Mouse (Mus musculus): ENCODE measurements around the gene Agxt.

GRCm38 (mm10) chr1:93098956-93099355, 36.1 kb upstream of the Agxt start:
- no peak for TF ChIP-seq POLR2A (IDR thresholded peaks at IDR 0.05; ENCODE audit: insufficient read length, low read depth)
- no peak for TF ChIP-seq MAX (IDR thresholded peaks at IDR 0.05; ENCODE audit: low read depth)
- no peak for TF ChIP-seq USF1 (IDR thresholded peaks at IDR 0.05; ENCODE audit: low read depth)
- TF ChIP-seq SRF (IDR thresholded peaks at IDR 0.05; ENCODE audit: control insufficient read depth, insufficient read length, low read depth): no peak
- TF ChIP-seq E2F4 (IDR thresholded peaks at IDR 0.05; ENCODE audit: insufficient read depth): no peak
- no peak for TF ChIP-seq MYOG (IDR thresholded peaks at IDR 0.05; ENCODE audit: control insufficient read depth in 1 of 3, insufficient read depth in 1 of 3, insufficient read length in 2 of 3, low read depth in 2 of 3)
- no peak for TF ChIP-seq TCF12 (IDR thresholded peaks at IDR 0.05; ENCODE audit: insufficient read depth, poor library complexity, severe bottlenecking)
- TF ChIP-seq REST (IDR thresholded peaks at IDR 0.05; ENCODE audit: insufficient read depth, insufficient read length): no peak
- TF ChIP-seq POLR2AphosphoS2 (IDR thresholded peaks at IDR 0.05; ENCODE audit: insufficient read length, low read depth): no peak
- no peak for TF ChIP-seq MYOD1 (IDR thresholded peaks at IDR 0.05; ENCODE audit: control insufficient read depth in 1 of 3, insufficient read length in 2 of 3, low read depth in 2 of 3)
